Mouse (Mus musculus): ENCODE results near the gene Rtl1.

- TF ChIP-seq CHD2 (IDR thresholded peaks at IDR 0.05; ENCODE audit: low read depth, low read length) (no peak), MAFK (IDR thresholded peaks at IDR 0.05; ENCODE audit: insufficient read depth, low read depth, low read length) (no peak), HCFC1 (IDR thresholded peaks at IDR 0.05; ENCODE audit: borderline replicate concordance, insufficient read depth, low read length) (no peak), ZNF384 (IDR thresholded peaks at IDR 0.05; ENCODE audit: low read depth, low read length) (no peak)
Observed at GRCm38 (mm10) chr12:109607953-109608352, 7.8 kb upstream of the Rtl1 start.

Measured in ES-E14 (cell line).